Mouse (Mus musculus): ENCODE measurements at regions not wholly inside any gene's neighbourhood (a gene's known extent, or its start where the extent isn't known, plus 50 kb on each side); places are given as distances from the start of the nearest gene placed in this dataset.

GRCm38 (mm10) chr10:3649983-3650382 lies 90.2 kb upstream of the Plekhg1 start:
- H3K36me3 ChIP-seq (ENCODE audit: control insufficient read depth, insufficient read depth, low read length) = no peaks in the 10 kb centered on the region
- H3K4me1 ChIP-seq (ENCODE audit: control insufficient read depth, insufficient read depth, insufficient read length, low read length) = no peaks in the 10 kb centered on the region
- no peaks in the 10 kb centered on the region for H3K27me3 ChIP-seq (ENCODE audit: control insufficient read depth, insufficient read depth, low read length)
- no peak overlapping the region for H3K4me3 ChIP-seq (ENCODE audit: low read depth, low read length)
- no peak overlapping the region for H3K27ac ChIP-seq (ENCODE audit: insufficient read depth, low read depth, low read length)
- 51% methylated on average over 1 of the region's 1 CpGs for WGBS
- TF ChIP-seq CTCF (IDR thresholded peaks at IDR 0.05; ENCODE audit: extremely low read depth, insufficient read length, insufficient replicate concordance, low read depth, low read length) (no peak), POLR2A (IDR thresholded peaks at IDR 0.05; ENCODE audit: low read depth, low read length) (no peak)

- Histone ChIP-seq H3K4me3 (ENCODE audit: low read depth, low read length) (no peak overlapping the region), H3K27me3 (ENCODE audit: control insufficient read depth, insufficient read depth, low read length) (no peaks in the 10 kb centered on the region), H3K36me3 (ENCODE audit: control insufficient read depth, insufficient read depth, low read length) (no peaks in the 10 kb centered on the region), H3K27ac (ENCODE audit: insufficient read depth, low read depth, low read length) (no peak overlapping the region), H3K4me1 (ENCODE audit: control insufficient read depth, insufficient read depth, insufficient read length, low read length) (no peaks in the 10 kb centered on the region)
- TF ChIP-seq POLR2A (IDR thresholded peaks at IDR 0.05; ENCODE audit: low read depth, low read length) = no peak
- TF ChIP-seq CTCF (IDR thresholded peaks at IDR 0.05; ENCODE audit: extremely low read depth, insufficient read length, insufficient replicate concordance, low read depth, low read length) = no peak
- 77% methylated on average over 6 of the region's 6 CpGs for WGBS
Measured at GRCm38 (mm10) chr10:3650561-3650960, 89.6 kb upstream of the Plekhg1 start.

GRCm38 (mm10) chr10:3652522-3652921 lies 87.6 kb upstream of the Plekhg1 start:
- no peaks in the 10 kb centered on the region for H3K27me3 ChIP-seq (ENCODE audit: control insufficient read depth, insufficient read depth, low read length)
- TF ChIP-seq POLR2A (IDR thresholded peaks at IDR 0.05; ENCODE audit: low read depth, low read length) (no peak), CTCF (IDR thresholded peaks at IDR 0.05; ENCODE audit: extremely low read depth, insufficient read length, insufficient replicate concordance, low read depth, low read length) (no peak)
- H3K4me1 ChIP-seq (ENCODE audit: control insufficient read depth, insufficient read depth, insufficient read length, low read length) = no peaks in the 10 kb centered on the region
- H3K36me3 ChIP-seq (ENCODE audit: control insufficient read depth, insufficient read depth, low read length) = no peaks in the 10 kb centered on the region
- WGBS = 40% methylated on average over 3 of the region's 3 CpGs
- no peak overlapping the region for H3K4me3 ChIP-seq (ENCODE audit: low read depth, low read length)
- H3K27ac ChIP-seq (ENCODE audit: insufficient read depth, low read depth, low read length) = no peak overlapping the region

GRCm38 (mm10) chr10:3656081-3656480 lies 84.1 kb upstream of the Plekhg1 start:
- WGBS = 91% methylated on average over 3 of the region's 3 CpGs
- H3K27ac ChIP-seq (ENCODE audit: insufficient read depth, low read depth, low read length) = no peak overlapping the region
- no peak overlapping the region for H3K4me3 ChIP-seq (ENCODE audit: low read depth, low read length)
- no peak for TF ChIP-seq CTCF (IDR thresholded peaks at IDR 0.05; ENCODE audit: extremely low read depth, insufficient read length, insufficient replicate concordance, low read depth, low read length)
- no peak for TF ChIP-seq POLR2A (IDR thresholded peaks at IDR 0.05; ENCODE audit: low read depth, low read length)
- H3K27me3 ChIP-seq (ENCODE audit: control insufficient read depth, insufficient read depth, low read length) = no peaks in the 10 kb centered on the region
- H3K4me1 ChIP-seq (ENCODE audit: control insufficient read depth, insufficient read depth, insufficient read length, low read length) = no peaks in the 10 kb centered on the region
- H3K36me3 ChIP-seq (ENCODE audit: control insufficient read depth, insufficient read depth, low read length) = no peaks in the 10 kb centered on the region

GRCm38 (mm10) chr10:3662156-3662555 lies 78.0 kb upstream of the Plekhg1 start:
- H3K4me3 ChIP-seq (ENCODE audit: low read depth, low read length) = no peak overlapping the region
- H3K4me1 ChIP-seq (ENCODE audit: control insufficient read depth, insufficient read depth, insufficient read length, low read length) = no peaks in the 10 kb centered on the region
- H3K27ac ChIP-seq (ENCODE audit: insufficient read depth, low read depth, low read length) = no peak overlapping the region
- no peaks in the 10 kb centered on the region for H3K36me3 ChIP-seq (ENCODE audit: control insufficient read depth, insufficient read depth, low read length)
- TF ChIP-seq POLR2A (IDR thresholded peaks at IDR 0.05; ENCODE audit: low read depth, low read length) (no peak), CTCF (IDR thresholded peaks at IDR 0.05; ENCODE audit: extremely low read depth, insufficient read length, insufficient replicate concordance, low read depth, low read length) (no peak)
- 86% methylated on average over 2 of the region's 2 CpGs for WGBS
- H3K27me3 ChIP-seq (ENCODE audit: control insufficient read depth, insufficient read depth, low read length) = no peaks in the 10 kb centered on the region

GRCm38 (mm10) chr10:3662571-3662970 lies 77.6 kb upstream of the Plekhg1 start:
- 33% methylated on average over 1 of the region's 1 CpGs for WGBS

GRCm38 (mm10) chr10:3663296-3663695 lies 76.9 kb upstream of the Plekhg1 start:
- no peak for TF ChIP-seq POLR2A (IDR thresholded peaks at IDR 0.05; ENCODE audit: low read depth, low read length)
- TF ChIP-seq CTCF (IDR thresholded peaks at IDR 0.05; ENCODE audit: extremely low read depth, insufficient read length, insufficient replicate concordance, low read depth, low read length) = no peak
- Histone ChIP-seq H3K4me3 (ENCODE audit: low read depth, low read length) (no peak overlapping the region), H3K27ac (ENCODE audit: insufficient read depth, low read depth, low read length) (no peak overlapping the region), H3K36me3 (ENCODE audit: control insufficient read depth, insufficient read depth, low read length) (no peaks in the 10 kb centered on the region), H3K4me1 (ENCODE audit: control insufficient read depth, insufficient read depth, insufficient read length, low read length) (no peaks in the 10 kb centered on the region), H3K27me3 (ENCODE audit: control insufficient read depth, insufficient read depth, low read length) (no peaks in the 10 kb centered on the region)

More at GRCm38 (mm10) chr10:3662571-3662970, 77.6 kb upstream of the Plekhg1 start:
- no peaks in the 10 kb centered on the region for H3K4me1 ChIP-seq (ENCODE audit: control insufficient read depth, insufficient read depth, insufficient read length, low read length)
- H3K27ac ChIP-seq (ENCODE audit: insufficient read depth, low read depth, low read length) = no peak overlapping the region
- no peaks in the 10 kb centered on the region for H3K27me3 ChIP-seq (ENCODE audit: control insufficient read depth, insufficient read depth, low read length)
- TF ChIP-seq CTCF (IDR thresholded peaks at IDR 0.05; ENCODE audit: extremely low read depth, insufficient read length, insufficient replicate concordance, low read depth, low read length) = no peak
- TF ChIP-seq POLR2A (IDR thresholded peaks at IDR 0.05; ENCODE audit: low read depth, low read length) = no peak
- no peak overlapping the region for H3K4me3 ChIP-seq (ENCODE audit: low read depth, low read length)
- H3K36me3 ChIP-seq (ENCODE audit: control insufficient read depth, insufficient read depth, low read length) = no peaks in the 10 kb centered on the region

GRCm38 (mm10) chr10:3684481-3684880 lies 55.7 kb upstream of the Plekhg1 start:
- Histone ChIP-seq H3K4me3 (ENCODE audit: low read depth, low read length) (no peak overlapping the region), H3K27me3 (ENCODE audit: control insufficient read depth, insufficient read depth, low read length) (no peaks in the 10 kb centered on the region), H3K36me3 (ENCODE audit: control insufficient read depth, insufficient read depth, low read length) (no peaks in the 10 kb centered on the region), H3K27ac (ENCODE audit: insufficient read depth, low read depth, low read length) (no peak overlapping the region), H3K4me1 (ENCODE audit: control insufficient read depth, insufficient read depth, insufficient read length, low read length) (no peaks in the 10 kb centered on the region)
- TF ChIP-seq POLR2A (IDR thresholded peaks at IDR 0.05; ENCODE audit: low read depth, low read length) (no peak), CTCF (IDR thresholded peaks at IDR 0.05; ENCODE audit: extremely low read depth, insufficient read length, insufficient replicate concordance, low read depth, low read length) (no peak)
- WGBS = 72% methylated on average over 2 of the region's 2 CpGs
